Mouse (Mus musculus) Muller cell, postnatal 12 days (primary cell): Measurements from ENCODE around the gene Hist4h4.

Source experiments
- DNase-seq: peaks from one replicate; pipeline ENCODE4 v3.0.0-alpha.2; 2015; ENCODE audit errors: inconsistent ontology term

The Hist4h4 gene

GRCm38 (mm10) chr6:136782761-136783160 is 21.5 kb downstream of the Hist4h4 start:
- no peak for DNase-seq

GRCm38 (mm10) chr6:136782146-136782545 is 22.1 kb downstream of the Hist4h4 start:
- no peak for DNase-seq

GRCm38 (mm10) chr6:136781377-136781986 is 22.7 kb downstream of the Hist4h4 start, which contains the start of gene Gucy2c:
TSS of gene Gucy2c (minus strand) at chr6:136781765.
- DNase-seq, result no peak

GRCm38 (mm10) chr6:136776392-136776791 is 27.8 kb downstream of the Hist4h4 start:
- no peak for DNase-seq

- DNase-seq, result no peak
These were observed 34.4 kb downstream of the Hist4h4 start for GRCm38 (mm10) chr6:136769859-136770258.

- DNase-seq, result no peak
These were observed 35.1 kb downstream of the Hist4h4 start for GRCm38 (mm10) chr6:136769143-136769542.

- DNase-seq, result no peak
These were observed 40.3 kb downstream of the Hist4h4 start for GRCm38 (mm10) chr6:136763912-136764311.
